Mouse (Mus musculus) liver, embryonic 13.5 days (tissue): Measurements from ENCODE around the gene Hook2. TPM values are rescaled to one million over a fixed set of nuclear protein-coding genes. Genes with fewer than 3 reads are reported as not detected.

ENCODE experiments used
- ATAC-seq: fragments of 200-750 bp; cut with Nextera tagmentation; 2 replicates; pipeline ENCODE4 v1.8.0; 2017; ENCODE audit warnings: low read depth, mild to moderate bottlenecking, moderate number of reproducible peaks, moderate library complexity
- DNase-seq: peaks from one replicate; pipeline ENCODE4 v3.0.0; 2022
- H3K27ac ChIP-seq: fragments of 300-500 bp; sonication (generic); 2 replicates; pipeline ENCODE4 v1.5.1; 2015; ENCODE audit warnings: moderate library complexity, mild to moderate bottlenecking, inconsistent platforms
- H3K27me3 ChIP-seq: fragments of 300-500 bp; sonication (generic); 2 replicates; pipeline ENCODE4 v1.6.1; 2015; ENCODE audit warnings: mild to moderate bottlenecking, inconsistent platforms
- H3K36me3 ChIP-seq: fragments of 300-500 bp; sonication (generic); 2 replicates; pipeline ENCODE4 v1.6.1; 2015; ENCODE audit warnings: mild to moderate bottlenecking, inconsistent platforms
- H3K4me1 ChIP-seq: fragments of 300-500 bp; sonication (generic); replicated peaks from 2 replicates; pipeline ENCODE4 v1.6.1; 2015; ENCODE audit warnings: inconsistent platforms
- H3K4me2 ChIP-seq: fragments of 300-500 bp; sonication (generic); 2 replicates; pipeline ENCODE4 v1.6.1; 2015; ENCODE audit warnings: inconsistent platforms, mild to moderate bottlenecking, moderate library complexity
- H3K4me3 ChIP-seq: fragments of 300-500 bp; sonication (generic); replicated peaks from 2 replicates; pipeline ENCODE4 v1.5.1; 2015; ENCODE audit warnings: mild to moderate bottlenecking, inconsistent platforms
- H3K9ac ChIP-seq: fragments of 300-500 bp; sonication (generic); 2 replicates; pipeline ENCODE4 v1.6.1; 2015; ENCODE audit warnings: mild to moderate bottlenecking, inconsistent platforms
- H3K9me3 ChIP-seq: fragments of 300-500 bp; sonication (generic); replicated peaks from 2 replicates; pipeline ENCODE4 v1.6.1; 2016; ENCODE audit warnings: inconsistent platforms
- WGBS: fragments of 180-500 bp; shearing (Covaris S2); methylation state at CpG from one replicate; pipeline ENCODE4 v1.1.7; 2015; ENCODE audit not compliant: insufficient replicate concordance; 5-methylcytosine and 5-hydroxymethylcytosine counted together
- polyA plus RNA-seq: library from polyadenylated mRNA; unstranded; fragments of >200 nt; fragmentation: Nextera tagmentation; extraction: Ambion mirVana; gene quantifications from 2 replicates; pipeline ENCODE4 v1.2.1, GENCODE M21; 2015

Gene Hook2
- polyA plus RNA-seq, 1 experiment from 2014 or later, result 7.2 TPM

GRCm38 (mm10) chr8:85021514-85022055, 31.2 kb downstream of the Hook2 start:
- peaks cover 28% of the 10 kb centered on the region for H3K4me1 ChIP-seq
- no peak overlapping the region for H3K4me2 ChIP-seq
- ATAC-seq, result no peak
- no peak for DNase-seq
- no peak overlapping the region for H3K27ac ChIP-seq
- H3K9me3 ChIP-seq, result no peaks in the 10 kb centered on the region
- no peak overlapping the region for H3K9ac ChIP-seq
- H3K4me3 ChIP-seq, result no peak overlapping the region
- no peaks in the 10 kb centered on the region for H3K27me3 ChIP-seq
- 92% methylated on average over 3 of the region's 3 CpGs for WGBS
- H3K36me3 ChIP-seq, result peaks cover 70% of the 10 kb centered on the region

DNA sequence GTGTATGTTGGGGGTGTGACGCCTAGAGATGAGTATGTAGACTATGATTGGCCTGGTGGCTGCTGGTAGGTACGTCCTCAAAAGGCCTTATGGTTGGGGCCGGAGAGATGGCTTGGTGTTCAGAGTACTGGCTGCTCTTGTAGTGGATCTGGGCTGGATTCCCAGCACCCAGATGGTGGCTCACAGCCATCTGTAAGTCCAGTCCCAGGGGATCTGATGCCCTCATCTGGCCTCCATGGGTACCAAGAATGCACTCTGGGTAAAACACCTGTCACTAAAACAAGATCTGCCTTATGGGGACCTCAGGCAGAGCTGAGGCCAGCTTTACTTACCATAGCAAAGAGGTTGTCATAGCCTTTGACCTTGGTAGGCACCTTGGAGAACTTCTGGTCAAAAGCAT, 33.4 kb downstream of the Hook2 start:
- 83% methylated on average over 3 of the region's 3 CpGs for WGBS
- Histone ChIP-seq H3K36me3 (peaks cover 56% of the 10 kb centered on the region), H3K4me1 (peaks cover 40% of the 10 kb centered on the region), H3K4me3 (peak overlapping the region; percentile 100), H3K4me2 (peak overlapping the region; percentile 92), H3K9me3 (no peaks in the 10 kb centered on the region), H3K27ac (no peak overlapping the region), H3K9ac (peak overlapping the region; percentile 83; the same call in 1 of the 2 replicates), H3K27me3 (no peaks in the 10 kb centered on the region)
- ATAC-seq (no peak), DNase-seq (no peak)

GRCm38 (mm10) chr8:85025098-85025932, 34.9 kb downstream of the Hook2 start, which contains the start of gene Asna1:
Gene Asna1, minus strand, starts transcription at chr8:85025281.
- ATAC-seq (peak; percentile 82), DNase-seq (peak; percentile 77)
- Histone ChIP-seq H3K27me3 (no peaks in the 10 kb centered on the region), H3K9me3 (no peaks in the 10 kb centered on the region), H3K4me2 (peak within 1 kb of the TSS; percentile 92), H3K27ac (peak within 1 kb of the TSS; percentile 92), H3K4me1 (peaks cover 54% of the 10 kb centered on the region), H3K36me3 (peaks cover 56% of the 10 kb centered on the region), H3K9ac (peak within 1 kb of the TSS; percentile 100), H3K4me3 (peak within 1 kb of the TSS; percentile 100)
- 2% methylated on average over 30 of the region's 30 CpGs for WGBS

GRCm38 (mm10) chr8:85026670-85027515, 36.5 kb downstream of the Hook2 start, which contains the start of gene Trir:
Gene Trir, plus strand, starts transcription at chr8:85026823.
- H3K4me3 ChIP-seq, result peak within 1 kb of the TSS; percentile 100
- peak within 1 kb of the TSS; percentile 97 for H3K27ac ChIP-seq
- ATAC-seq (peak; percentile 80), DNase-seq (peak; percentile 97)
- peaks cover 55% of the 10 kb centered on the region for H3K4me1 ChIP-seq
- peak within 1 kb of the TSS; percentile 100 for H3K9ac ChIP-seq
- peak within 1 kb of the TSS; percentile 92 for H3K4me2 ChIP-seq
- no peaks in the 10 kb centered on the region for H3K27me3 ChIP-seq
- peaks cover 55% of the 10 kb centered on the region for H3K36me3 ChIP-seq
- no peaks in the 10 kb centered on the region for H3K9me3 ChIP-seq
- WGBS, result under 1% methylated on average over 73 of the region's 75 CpGs

- Histone ChIP-seq H3K4me3 (peak overlapping the region; percentile 100), H3K36me3 (peaks cover 55% of the 10 kb centered on the region), H3K27ac (peak overlapping the region; percentile 97), H3K4me2 (peak overlapping the region; percentile 92), H3K4me1 (peaks cover 59% of the 10 kb centered on the region), H3K27me3 (no peaks in the 10 kb centered on the region), H3K9me3 (no peaks in the 10 kb centered on the region), H3K9ac (peak overlapping the region; percentile 100)
- no peak for DNase-seq
- no peak for ATAC-seq
- WGBS, result under 1% methylated on average over 13 of the region's 13 CpGs
Measured at GRCm38 (mm10) chr8:85027516-85027855, 37.1 kb downstream of the Hook2 start.

DNA sequence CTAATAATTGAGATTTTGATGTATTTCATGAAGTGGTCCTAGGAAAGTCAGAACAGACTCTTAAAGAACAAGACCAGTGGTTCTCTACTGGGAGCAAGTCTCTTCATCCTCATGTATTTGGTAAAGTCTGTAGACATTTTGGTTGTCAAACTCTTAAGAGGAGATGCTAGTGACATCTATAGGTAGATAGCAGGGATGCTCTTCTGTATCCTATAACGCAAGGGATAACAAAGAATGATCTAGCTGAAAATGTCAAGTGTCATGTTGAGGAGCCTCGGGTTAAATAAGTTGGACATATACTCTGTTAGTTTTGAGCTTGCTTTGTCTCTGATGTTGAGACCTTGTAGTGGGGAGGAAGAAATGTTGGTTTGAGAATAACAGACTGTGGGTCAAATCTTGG, 37.5 kb downstream of the Hook2 start:
- Histone ChIP-seq H3K27ac (peak overlapping the region; percentile 97), H3K4me3 (peak overlapping the region; percentile 100), H3K9ac (peak overlapping the region; percentile 100), H3K9me3 (no peaks in the 10 kb centered on the region), H3K27me3 (no peaks in the 10 kb centered on the region), H3K36me3 (peaks cover 55% of the 10 kb centered on the region), H3K4me1 (peaks cover 61% of the 10 kb centered on the region), H3K4me2 (peak overlapping the region; percentile 92)
- 22% methylated on average over 2 of the region's 2 CpGs for WGBS
- DNase-seq (no peak), ATAC-seq (no peak)

DNA sequence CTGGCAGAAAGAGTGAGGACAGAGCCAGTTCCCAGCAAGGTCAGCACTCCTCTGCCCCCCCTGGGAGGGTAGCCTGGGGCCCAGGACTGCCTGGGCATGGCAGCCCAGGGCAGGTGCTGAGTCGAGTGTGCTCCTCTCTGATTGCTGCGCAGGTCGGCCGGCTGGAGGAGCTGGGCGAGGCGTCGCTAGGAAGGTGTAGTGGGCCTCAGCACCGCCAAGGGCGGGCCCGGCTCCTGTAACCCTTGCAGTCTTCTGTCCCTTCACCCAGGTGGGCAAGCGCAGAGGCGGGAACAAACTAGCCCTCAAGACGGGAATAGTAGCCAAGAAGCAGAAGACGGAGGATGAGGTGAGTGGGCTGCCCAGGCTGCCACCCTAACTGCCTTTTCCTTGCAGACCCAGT, 38.9 kb downstream of the Hook2 start:
- ATAC-seq, result no peak
- peak overlapping the region; percentile 100; the same call in 1 of the 2 replicates for H3K9ac ChIP-seq
- H3K36me3 ChIP-seq, result peaks cover 55% of the 10 kb centered on the region
- no peaks in the 10 kb centered on the region for H3K9me3 ChIP-seq
- WGBS, result 85% methylated on average over 14 of the region's 14 CpGs
- no peaks in the 10 kb centered on the region for H3K27me3 ChIP-seq
- H3K4me2 ChIP-seq, result peak overlapping the region; percentile 92
- DNase-seq, result no peak
- peaks cover 64% of the 10 kb centered on the region for H3K4me1 ChIP-seq
- H3K4me3 ChIP-seq, result peak overlapping the region; percentile 100
- peak overlapping the region; percentile 97; the same call in 1 of the 2 replicates for H3K27ac ChIP-seq

GRCm38 (mm10) chr8:85032622-85033311, 42.4 kb downstream of the Hook2 start:
- no peak for DNase-seq
- Histone ChIP-seq H3K4me3 (no peak overlapping the region), H3K9ac (0 out of 2 replicates have a peak overlapping the region, but pooled peaks have one; percentile 12), H3K4me2 (no peak overlapping the region), H3K27me3 (no peaks in the 10 kb centered on the region), H3K36me3 (peaks cover 55% of the 10 kb centered on the region), H3K4me1 (peaks cover 63% of the 10 kb centered on the region), H3K27ac (0 out of 2 replicates have a peak overlapping the region, but pooled peaks have one; percentile 35), H3K9me3 (no peaks in the 10 kb centered on the region)
- WGBS, result 73% methylated on average over 4 of the region's 4 CpGs
- no peak for ATAC-seq

DNA sequence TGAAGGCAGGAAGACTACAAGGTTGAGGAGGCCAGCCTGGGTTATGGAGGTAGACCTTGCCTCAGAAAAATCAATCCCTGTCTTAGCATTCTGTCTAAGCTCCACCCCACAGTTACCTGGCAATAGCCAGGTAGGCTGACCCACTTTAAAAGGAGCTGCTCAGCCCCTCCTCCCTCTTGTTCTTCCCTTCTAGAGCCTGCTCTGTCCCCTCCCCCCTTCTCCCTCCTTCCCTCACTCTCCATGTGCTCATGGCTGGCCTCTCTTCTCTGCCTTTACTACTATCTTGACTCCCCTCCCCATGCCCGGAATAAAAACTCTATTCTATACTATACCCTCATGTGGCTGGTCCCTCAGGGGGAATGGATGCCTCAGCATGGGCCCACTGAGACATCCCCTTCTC, 43.5 kb downstream of the Hook2 start:
- peak overlapping the region; percentile 51 for H3K27ac ChIP-seq
- H3K36me3 ChIP-seq, result peaks cover 50% of the 10 kb centered on the region
- DNase-seq, result no peak
- H3K9me3 ChIP-seq, result no peaks in the 10 kb centered on the region
- 41% methylated on average over 1 of the region's 1 CpGs for WGBS
- H3K4me2 ChIP-seq, result peak overlapping the region; percentile 93
- no peaks in the 10 kb centered on the region for H3K27me3 ChIP-seq
- no peak for ATAC-seq
- H3K4me3 ChIP-seq, result no peak overlapping the region
- 0 out of 2 replicates have a peak overlapping the region, but pooled peaks have one; percentile 29 for H3K9ac ChIP-seq
- peaks cover 61% of the 10 kb centered on the region for H3K4me1 ChIP-seq

GRCm38 (mm10) chr8:85034764-85035163, 44.4 kb downstream of the Hook2 start:
- DNase-seq, result peak; percentile 61
- Histone ChIP-seq H3K36me3 (peaks cover 44% of the 10 kb centered on the region), H3K4me2 (peak overlapping the region; percentile 93), H3K9me3 (no peaks in the 10 kb centered on the region), H3K27me3 (no peaks in the 10 kb centered on the region), H3K9ac (peak overlapping the region; percentile 81), H3K4me3 (peak overlapping the region; percentile 86), H3K27ac (peak overlapping the region; percentile 88), H3K4me1 (peaks cover 60% of the 10 kb centered on the region)
- no peak for ATAC-seq
- WGBS, result under 1% methylated on average over 13 of the region's 13 CpGs
